Mouse (Mus musculus) frontal cortex, postnatal 14 days (tissue): ENCODE results near the gene N4bp1.

Source experiments
- DNase-seq, 2 experiments: peaks; one replicate each; pipeline ENCODE4 v3.0.0; 2022; ENCODE audit warnings: low spot score in 2 of 2

The N4bp1 gene

DNA sequence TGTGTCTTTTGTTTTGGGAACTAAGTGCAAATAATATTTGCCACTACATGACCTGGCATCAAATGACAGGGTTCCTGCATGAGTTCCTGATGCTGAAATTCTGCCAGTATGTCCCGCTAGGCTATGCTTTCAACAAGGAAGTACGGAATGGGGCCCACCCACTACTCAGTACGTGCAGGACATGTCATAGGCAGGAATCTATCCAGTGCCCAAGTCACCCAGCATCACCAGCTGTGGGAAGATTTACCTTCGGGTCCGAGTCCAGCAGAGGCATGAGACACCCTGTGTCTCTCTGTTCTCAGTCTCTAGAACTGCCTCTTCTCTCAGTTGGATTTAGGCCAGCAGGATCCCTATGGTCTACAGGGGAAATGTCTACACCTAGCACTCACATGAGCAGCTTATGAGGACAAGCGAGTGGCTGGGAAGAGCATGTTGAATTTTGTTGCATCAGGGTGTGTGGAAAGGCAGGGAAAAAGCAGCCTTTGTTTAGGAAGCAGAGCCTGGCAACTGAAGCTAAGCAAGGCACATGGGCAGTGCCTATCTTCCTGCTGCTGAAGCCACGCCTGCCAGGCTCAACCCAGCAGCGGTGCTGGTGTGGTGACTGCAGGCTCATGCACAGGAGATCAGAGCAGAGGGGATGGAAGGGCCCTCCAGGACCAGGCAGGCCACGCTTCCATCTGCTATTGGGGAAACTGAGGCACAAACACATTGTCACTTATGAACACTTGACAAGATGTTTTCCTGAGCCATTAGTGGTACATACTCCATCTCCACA, 59.2 kb downstream of the N4bp1 start:
- no peak for DNase-seq

- DNase-seq: no peak
Observed at GRCm38 (mm10) chr8:86824735-86825134, 60.3 kb downstream of the N4bp1 start.

GRCm38 (mm10) chr8:86820756-86821201, 64.3 kb downstream of the N4bp1 start:
- DNase-seq: no peak

DNA sequence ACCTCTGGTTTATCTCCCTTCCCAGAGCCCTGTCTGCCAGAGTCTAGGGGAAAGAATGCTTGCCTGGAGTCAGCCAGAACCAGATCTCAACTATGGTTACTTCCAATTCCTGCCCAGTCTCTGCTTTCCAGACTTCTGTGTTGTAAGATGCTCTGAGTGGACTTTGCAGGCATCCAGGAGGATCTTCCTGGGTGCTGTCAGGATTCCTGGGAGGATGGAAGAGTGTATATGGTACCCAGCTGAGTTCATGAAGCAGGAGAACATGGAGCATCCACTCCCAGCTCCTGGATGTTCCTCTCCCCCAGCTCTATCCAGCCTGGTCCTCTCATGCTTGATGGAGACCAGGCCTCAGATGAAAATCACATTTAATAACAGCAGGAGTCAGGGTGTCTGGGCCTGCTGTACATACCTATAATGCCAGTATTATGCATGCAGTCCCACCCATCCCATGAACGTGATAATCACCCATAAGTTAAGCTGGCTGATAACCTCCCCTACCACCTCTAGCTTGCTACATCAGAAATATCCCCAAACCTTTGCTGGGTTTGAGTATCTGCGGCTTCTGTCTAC, 64.8 kb downstream of the N4bp1 start:
- DNase-seq: no peak

DNA sequence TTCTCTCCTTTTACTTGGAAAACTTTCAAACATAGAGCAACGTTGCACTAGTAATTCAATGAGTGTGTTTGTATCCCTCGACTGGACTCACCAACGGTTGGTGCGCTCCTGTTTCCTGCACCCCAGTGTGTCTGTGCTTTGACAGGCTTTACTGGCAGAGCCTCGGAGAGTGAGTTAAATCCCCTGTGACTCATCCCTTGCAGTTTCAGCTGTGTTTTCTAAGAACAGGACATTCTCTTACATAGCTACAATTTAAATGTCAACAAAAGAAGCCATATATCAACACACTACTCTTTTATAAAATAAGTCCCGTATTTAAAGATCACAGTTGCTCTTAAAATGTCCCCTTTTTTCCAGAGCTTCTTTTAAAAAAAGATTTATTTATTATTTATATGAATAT, 65.6 kb downstream of the N4bp1 start:
- no peak for DNase-seq

- no peak for DNase-seq
Observed at GRCm38 (mm10) chr8:86808990-86809960, 75.8 kb downstream of the N4bp1 start.

- DNase-seq: no peak
Observed at GRCm38 (mm10) chr8:86808239-86808638, 76.8 kb downstream of the N4bp1 start.

GRCm38 (mm10) chr8:86801988-86802387, 83.1 kb downstream of the N4bp1 start:
- no peak for DNase-seq

DNA sequence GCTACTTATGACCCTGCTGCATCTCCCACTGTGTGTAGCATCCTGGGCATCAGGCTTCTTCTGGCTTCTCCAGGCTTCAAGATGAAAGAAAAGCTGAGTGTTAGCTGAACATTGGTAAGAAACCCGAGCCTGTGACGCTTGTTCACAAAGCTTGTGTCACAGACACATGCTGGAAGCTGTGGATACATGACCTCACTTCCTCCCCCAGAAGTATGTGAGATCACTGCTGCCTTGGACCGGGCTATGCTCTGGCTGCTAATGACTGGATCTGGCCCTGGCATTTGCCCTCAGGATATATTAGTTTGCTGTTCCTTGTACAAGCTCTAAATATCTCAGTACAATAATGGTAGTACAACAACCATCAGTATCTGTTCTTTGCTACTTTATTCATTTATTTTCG, 84.1 kb downstream of the N4bp1 start:
- no peak for DNase-seq

- no peak for DNase-seq
Observed at GRCm38 (mm10) chr8:86798141-86798540, 86.9 kb downstream of the N4bp1 start.

- no peak for DNase-seq
Observed at GRCm38 (mm10) chr8:86797705-86798104, 87.4 kb downstream of the N4bp1 start.

DNA sequence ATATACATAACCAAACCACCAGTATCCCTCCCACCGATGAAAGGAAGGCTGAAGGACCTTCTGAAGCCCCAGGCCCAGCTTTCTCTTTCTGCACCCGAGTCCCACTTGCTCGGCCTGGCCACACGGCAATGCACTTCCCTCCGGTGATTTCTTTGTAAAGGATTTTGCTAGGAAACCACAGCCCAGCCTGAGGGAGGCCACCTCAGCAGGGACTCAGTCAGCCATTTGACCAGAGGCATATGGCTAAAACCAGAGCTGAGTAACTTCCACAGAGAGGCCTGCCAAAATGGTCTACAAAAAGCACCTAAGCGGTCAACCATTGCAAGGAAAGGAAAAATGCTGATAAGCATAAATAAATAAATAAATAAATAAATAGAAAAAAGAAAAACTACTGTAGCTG, 90.3 kb downstream of the N4bp1 start:
- no peak for DNase-seq

DNA sequence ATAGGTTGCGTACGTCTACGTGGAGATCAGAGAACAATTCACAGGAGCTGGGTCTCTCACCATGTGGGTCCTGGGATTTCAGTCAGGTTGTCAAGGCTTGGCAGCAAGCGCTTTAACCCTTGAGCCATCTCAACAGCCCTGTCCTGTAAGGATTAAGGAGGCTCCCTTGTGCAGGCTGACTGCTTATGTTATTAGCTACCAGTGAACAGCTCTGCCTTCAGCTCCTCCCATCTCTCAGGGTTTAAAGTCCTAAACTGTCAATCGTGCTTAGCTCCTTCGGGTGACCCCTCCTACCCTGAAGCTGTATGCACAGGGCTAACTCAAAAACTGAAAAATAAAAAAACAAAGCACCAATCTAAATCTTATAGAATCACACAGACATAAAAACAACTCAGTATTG, 93.5 kb downstream of the N4bp1 start:
- no peak for DNase-seq

DNA sequence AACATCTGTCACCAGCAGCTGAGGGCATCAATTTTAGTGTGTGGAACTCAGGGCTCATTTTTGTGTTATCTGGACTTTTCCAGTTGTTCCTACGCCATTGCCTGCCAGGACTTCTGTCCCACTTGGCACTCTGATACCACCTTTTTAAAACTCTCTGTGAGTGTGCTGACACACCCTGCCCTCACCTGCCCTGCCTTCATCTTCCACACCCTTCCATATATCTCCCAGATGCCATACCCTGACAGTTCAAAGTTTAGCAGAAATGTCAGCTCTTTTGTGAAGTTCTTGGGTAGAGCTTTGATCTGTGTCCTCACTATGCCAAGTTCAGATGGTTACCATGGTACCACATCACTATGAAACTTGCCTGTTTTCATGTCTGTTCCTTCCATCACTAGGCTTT, 95.5 kb downstream of the N4bp1 start:
- DNase-seq: no peak

DNA sequence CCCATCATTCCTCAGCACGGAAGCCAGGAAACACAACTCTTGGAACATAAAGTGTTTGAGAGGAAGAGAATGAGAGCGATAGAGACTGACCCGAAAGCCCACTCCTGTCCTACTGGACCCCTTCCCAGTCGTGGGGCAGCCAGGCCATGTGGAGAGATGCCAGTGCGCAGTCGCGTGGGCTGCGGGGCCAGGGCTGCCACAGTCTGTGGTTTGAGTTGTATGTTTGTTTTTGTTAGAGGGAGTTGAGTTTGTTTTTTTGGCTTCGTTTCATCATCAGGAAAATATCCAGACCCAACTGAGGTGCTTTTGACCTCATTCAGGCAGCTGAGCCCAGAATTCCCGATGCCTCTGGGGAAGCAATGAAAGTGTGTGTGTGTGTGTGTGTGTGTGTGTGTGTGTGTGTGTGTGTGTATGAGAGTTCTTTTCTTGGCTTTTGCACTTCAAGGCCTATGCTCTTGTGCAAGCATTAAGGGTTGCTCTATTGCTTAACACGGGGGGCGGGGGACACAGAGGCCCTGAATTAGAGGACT, 97.1 kb downstream of the N4bp1 start:
- DNase-seq: no peak

DNA sequence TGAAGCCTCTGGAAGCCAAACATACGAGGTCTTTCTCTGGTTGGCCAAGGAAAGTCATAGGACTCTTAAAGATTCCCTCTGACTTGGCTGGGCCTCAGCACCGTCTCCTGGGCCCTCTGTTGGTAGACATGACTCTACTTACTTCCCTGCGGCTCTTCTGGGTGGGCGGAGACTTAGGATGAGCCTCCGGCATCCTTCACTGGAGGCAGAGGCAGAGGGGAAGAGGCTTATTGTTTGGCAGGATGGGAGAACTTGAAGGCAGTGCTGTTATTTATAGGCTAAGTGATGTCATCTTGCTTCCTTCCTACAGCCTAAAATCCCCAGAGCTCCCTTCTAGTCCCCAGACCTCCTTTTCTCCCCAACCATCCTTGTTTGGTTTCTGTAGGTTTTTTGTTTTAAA, 98.6 kb downstream of the N4bp1 start:
- DNase-seq: no peak

DNA sequence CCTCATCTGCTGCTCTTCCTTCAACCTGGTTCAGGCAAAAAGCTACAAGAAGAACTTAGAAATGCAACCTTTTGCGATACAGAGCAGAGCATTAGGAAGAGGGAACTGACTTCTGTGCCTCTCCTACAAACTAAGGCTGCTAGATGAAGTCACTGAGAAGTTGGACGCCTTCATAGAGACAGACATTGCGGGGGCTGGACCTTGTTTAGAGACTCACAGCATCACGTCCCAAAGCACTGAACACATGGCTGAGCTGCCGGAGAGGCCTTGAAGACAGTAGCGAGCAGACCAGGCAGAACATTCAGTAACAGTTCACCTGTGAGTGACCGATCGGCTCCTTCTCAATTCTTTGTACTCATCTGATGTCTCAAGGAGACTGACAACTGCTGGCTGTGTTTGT, 104.0 kb downstream of the N4bp1 start:
- no peak for DNase-seq

DNA sequence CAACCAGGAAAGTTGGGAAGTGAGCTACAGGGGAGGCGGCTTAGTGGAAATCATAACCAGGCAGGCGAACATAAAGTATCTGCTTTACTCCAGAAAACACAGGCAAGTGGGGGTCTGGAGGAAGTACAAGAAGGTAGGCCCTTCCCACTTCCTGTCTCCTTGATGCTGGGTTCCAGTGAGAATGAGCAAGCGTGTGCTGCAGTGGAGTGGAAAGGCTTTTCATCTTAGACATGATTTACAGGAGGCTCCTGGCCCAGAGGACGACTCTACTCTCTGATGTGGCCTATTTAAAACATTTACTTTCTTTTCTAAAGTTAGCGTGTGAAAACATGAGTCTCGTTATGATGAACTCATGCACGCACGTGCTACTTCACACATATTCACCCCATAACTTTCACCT, 105.9 kb downstream of the N4bp1 start:
- no peak for DNase-seq

DNA sequence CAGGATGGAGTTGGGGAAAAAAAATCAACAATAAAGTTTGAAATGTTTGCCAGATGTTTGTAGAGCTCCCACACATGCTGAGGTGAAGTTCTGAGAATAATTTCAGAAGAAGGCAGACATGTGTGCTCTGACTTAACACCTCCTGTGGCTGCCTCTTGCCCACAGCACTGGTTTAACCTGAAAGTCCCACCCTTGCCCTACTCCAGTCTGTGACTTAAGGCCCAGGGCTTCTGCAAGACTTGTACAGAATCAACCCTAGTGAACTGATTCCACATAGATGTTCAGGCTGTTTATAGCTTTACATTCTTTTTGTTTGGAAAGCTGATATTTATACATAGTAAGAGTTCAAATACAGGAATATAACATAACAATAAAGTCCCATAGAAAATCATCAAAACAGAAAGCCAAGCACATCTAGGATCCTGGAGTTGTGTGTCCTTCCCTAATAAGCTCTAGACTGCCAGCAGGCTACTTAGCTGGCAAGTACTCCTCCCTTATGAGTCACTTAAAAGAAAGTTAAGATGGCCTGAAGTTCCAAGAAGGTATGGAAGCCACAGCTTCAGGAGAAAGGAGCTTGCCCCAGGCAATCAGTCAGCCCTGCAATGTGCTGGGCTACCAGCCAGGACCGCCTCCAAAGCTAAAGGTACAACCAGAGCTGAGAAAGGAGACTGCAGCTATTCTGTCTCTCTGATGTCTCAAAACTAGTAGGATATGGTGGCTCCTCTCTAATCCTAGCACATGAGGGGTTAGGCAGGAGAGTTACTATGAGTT, 114.9 kb downstream of the N4bp1 start:
- DNase-seq: no peak

GRCm38 (mm10) chr8:86768499-86768898, 116.6 kb downstream of the N4bp1 start:
- no peak for DNase-seq

DNA sequence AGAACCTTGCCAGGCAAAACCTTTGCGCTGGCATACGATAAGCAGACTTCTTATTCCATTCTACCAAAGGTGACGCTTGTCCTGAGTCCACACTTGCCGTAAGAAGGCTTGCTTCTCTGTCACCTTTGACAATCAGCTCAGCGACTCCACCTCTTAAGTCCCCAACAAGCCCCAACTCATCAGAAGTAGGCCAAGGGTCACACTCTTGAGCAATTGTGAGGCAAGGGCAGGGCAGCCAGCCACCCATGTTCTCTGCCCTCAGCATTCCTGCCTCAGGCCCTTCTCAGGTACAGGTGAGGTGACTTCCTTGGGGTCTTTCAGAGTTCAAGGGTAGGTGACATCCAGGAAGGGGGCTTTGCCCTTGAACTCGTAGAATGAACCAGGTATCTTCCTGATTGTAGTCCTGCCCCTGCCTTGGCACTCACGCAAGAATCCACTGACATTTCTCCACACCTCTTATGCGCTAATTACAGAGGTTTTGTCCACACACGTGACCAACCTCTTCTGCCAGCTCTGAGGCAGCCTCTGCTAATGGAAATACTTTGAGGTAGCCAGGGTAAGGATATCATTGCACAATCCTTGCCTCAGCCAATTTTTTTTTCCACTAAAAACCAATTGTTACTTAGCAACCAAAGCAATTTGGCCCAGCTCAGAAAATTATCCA, 118.4 kb downstream of the N4bp1 start:
- no peak for DNase-seq
